Mouse (Mus musculus): ENCODE data around the gene Pitpnm2.
A peak's percentile ranks its signal among the peaks of the same experiment; 100 is the strongest.

Pitpnm2 gene

GRCm38 (mm10) chr5:124149028-124149427, 100.5 kb downstream of the Pitpnm2 start:
- no peak for DNase-seq (ENCODE audit: low read depth, low spot score)

DNA sequence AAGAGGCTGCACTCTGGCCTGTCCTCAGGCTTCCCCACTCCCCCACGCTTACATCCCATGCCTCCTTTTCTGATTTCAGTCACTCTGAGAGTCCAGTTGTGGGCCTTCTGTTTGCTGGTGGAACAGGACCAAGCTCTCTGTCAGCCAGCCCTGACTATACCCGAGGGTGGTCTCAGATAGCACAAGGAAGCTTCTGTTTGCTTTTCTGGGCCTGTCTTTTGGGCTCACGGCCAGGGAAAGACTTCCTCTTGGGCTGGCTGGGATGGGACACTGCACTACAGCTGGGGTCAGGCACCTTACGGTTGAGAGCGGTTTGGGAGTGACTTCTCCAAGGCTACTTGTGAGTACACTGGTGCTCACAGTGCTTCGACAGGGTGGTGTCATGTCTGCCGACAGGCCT, 111.5 kb downstream of the Pitpnm2 start:
- DNase-seq (ENCODE audit: low read depth, low spot score): no peak

DNA sequence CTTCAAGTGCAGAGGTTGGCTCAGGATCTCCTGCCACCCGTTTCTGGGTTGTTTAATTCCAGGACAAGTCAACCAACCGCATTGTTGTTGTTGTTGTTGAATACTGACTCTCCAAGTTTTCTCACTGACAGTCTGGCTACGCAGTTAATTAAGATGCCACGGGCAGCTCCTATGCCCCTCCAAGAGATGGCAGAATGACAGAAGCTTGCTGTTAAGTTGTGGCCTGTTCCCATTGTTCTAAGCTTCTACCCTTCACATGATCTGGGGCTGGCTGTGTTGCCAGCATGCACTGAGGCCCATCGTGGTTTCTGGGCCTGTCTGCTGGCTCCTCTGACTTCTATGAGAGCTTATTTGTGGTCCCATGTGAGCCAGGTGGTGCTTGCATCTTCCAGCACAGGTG, 115.3 kb downstream of the Pitpnm2 start:
- DNase-seq (ENCODE audit: low read depth, low spot score): no peak

- DNase-seq (ENCODE audit: low read depth, low spot score): no peak
Observed at GRCm38 (mm10) chr5:124125093-124125492, 124.5 kb downstream of the Pitpnm2 start.

- DNase-seq (ENCODE audit: low read depth, low spot score): no peak
Observed at GRCm38 (mm10) chr5:124122357-124122756, 127.2 kb downstream of the Pitpnm2 start.

DNA sequence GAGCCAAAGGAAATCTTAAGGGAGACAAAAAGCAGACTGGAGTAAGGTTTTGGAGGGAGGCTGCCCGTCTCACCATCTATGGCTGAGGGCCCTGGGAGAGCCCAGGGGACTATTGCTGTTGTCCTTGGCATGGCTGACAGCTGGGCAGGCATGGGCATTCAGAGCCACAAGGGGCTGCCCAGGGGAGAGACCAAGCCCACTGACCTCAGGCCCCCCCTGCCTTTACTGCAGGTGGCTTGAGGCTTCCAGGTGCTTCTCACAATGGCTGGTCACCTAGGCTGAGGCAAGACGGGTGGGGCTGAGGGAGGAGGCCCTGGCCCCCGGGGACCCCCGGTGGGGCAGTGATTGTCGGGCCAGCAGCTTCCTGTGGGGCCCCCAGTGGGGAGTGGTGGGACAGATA, 130.4 kb downstream of the Pitpnm2 start:
- no peak for DNase-seq (ENCODE audit: low read depth, low spot score)

DNA sequence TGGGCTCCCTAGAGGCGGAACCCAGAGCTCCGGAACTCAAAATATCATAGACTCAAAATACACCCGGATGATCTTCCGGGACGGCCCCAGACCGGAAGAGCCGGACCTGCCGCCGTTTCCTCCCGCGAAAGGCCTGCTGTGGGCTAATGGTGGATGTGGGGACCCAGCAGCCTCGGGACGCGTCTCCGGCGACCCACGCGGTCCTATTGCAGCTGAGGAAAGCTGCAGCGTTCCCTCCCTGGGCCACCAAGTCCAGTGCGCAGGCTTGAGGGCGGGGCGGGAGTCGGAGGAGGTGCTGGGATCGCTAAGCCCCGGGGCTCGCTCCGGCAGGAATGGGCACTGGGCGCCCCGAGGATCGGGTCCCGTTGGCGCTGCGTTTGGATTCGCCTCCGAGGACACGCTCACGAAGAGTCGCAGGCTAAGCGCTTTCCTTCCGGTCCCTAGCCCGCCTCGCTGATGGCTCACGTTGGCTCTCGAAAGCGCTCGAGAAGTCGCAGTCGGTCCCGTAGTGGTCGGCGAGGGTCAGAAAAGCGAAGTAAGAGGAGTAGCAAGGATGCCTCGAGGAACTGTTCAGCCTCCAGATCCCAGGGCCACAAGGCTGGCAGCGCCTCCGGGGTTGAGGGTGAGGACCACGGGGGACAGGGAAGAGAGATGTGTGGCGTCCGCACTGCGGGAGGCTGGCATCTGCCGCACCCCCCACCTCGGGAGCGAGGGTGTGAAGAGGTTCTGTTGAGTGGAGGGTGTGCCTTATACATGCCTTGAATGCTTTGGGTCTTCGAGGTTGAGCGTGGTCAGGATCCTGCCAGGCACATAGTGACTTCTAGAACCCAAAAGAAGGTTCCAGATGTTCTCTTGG, 133.3 kb downstream of the Pitpnm2 start, which contains the start of gene Arl6ip4:
Gene Arl6ip4, plus strand, starts transcription at position 100 of the 856 bp plus-strand sequence.
- DNase-seq (ENCODE audit: low read depth, low spot score): peak; percentile 71

- no peak for DNase-seq (ENCODE audit: low read depth, low spot score)
Observed at GRCm38 (mm10) chr5:124115531-124115930, 134.0 kb downstream of the Pitpnm2 start.

GRCm38 (mm10) chr5:124114276-124115025, 135.1 kb downstream of the Pitpnm2 start:
- DNase-seq (ENCODE audit: low read depth, low spot score): no peak

DNA sequence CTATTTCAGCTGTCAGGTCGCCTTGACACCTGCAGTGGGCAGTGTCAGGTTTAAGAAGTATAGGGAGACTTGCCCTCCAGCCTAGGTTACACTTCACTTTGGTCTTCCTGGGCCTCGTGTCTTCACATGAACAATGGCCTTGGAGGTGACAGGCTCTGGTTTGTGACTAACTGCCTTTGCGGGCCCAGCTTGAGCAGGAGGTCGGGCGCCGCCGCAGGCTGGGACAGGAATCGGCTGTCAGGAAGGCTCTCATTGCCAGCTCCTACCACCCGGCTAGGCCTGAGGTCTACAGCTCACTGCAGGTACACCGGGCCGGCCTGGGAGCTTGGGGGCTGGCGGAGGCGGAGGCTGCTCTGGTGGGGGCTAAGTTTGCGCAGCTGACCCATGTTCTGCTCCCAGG, 136.5 kb downstream of the Pitpnm2 start:
- no peak for DNase-seq (ENCODE audit: low read depth, low spot score)

DNA sequence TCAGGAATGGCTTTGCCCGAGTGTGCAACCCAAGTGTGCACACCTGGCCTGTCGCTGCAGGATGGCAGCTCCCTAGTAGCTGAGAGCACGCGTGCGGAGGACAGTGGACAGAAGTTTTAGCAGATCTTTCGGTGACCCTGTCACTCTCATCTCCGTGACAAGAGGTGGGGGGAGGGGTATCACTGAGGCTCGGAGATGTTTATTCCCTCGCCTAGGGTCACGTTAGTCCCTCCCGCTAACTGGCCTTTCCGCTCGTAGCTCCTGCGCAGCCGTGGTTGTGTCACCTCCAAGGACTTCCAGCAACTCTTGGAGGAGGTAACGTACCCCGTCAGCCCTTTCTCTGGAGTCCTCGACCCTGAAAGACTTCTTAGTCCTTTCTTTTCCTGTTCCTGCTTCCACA, 137.0 kb downstream of the Pitpnm2 start:
- no peak for DNase-seq (ENCODE audit: low read depth, low spot score)

- DNase-seq (ENCODE audit: low read depth, low spot score): peak; percentile 91
Observed at GRCm38 (mm10) chr5:124111742-124112497, 137.6 kb downstream of the Pitpnm2 start, which contains the start of gene Ogfod2. Gene Ogfod2, plus strand, starts transcription at chr5:124112297.

GRCm38 (mm10) chr5:124111077-124111741, 138.4 kb downstream of the Pitpnm2 start:
- no peak for DNase-seq (ENCODE audit: low read depth, low spot score)

DNA sequence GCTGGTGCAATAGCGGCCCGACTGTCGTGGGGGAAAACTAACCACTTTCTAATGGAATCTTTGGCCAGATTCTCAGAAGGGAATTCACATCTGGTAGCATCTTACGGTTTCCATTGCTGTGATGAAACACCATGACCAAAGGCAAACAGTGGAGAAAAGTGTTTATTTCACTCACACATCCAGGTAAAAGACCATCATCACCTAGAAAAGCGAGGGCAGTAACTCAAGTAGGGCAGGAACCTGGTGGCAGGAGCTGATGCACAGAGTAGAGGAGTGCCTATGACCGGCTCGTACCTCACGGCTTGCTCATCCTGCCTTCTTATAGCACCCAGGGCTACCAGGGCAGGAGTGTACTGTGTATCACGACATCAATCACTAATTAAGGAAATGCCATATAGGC, 146.0 kb downstream of the Pitpnm2 start:
- DNase-seq (ENCODE audit: low read depth, low spot score): no peak

DNA sequence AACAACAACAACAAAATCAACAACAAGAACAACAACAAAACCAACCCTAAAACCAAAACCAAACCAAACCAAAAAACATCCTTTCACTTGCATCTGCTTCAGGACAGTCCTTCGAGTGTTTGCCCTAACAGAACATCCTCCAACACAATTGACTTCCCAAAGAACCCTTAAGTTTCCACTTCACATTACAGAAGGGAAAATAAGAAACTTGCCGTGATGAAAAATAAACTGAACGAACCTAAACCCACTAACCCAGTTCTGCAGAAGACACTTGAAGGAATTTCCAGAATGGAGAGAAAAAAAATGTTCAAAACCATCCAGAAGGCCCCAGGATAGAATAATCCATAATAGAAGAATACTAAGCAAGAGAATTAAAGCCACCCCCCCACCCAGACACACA, 146.5 kb downstream of the Pitpnm2 start:
- no peak for DNase-seq (ENCODE audit: low read depth, low spot score)

- DNase-seq (ENCODE audit: low read depth, low spot score): no peak
Observed at GRCm38 (mm10) chr5:124102326-124102725, 147.2 kb downstream of the Pitpnm2 start.

GRCm38 (mm10) chr5:124100128-124101044, 149.2 kb downstream of the Pitpnm2 start:
- no peak for DNase-seq (ENCODE audit: low read depth, low spot score)

DNA sequence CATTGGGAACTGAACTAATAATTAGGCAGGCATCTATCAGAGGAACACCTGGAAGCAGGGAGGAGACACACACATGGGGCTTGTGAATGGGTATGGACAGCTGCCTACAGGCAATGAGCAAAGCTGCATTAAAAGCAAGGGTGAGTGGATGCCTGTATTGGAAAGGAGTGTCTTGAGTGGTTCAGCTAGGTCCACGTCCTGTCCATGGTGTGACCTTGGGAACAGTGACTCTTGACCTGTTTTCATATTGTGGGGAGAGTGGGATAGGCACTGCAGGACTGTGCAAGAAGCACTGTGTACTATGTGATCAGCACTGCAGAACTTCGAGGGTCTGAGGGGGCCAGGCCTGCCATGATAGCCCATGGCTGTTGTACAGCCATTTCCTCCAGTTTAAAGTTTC, 150.6 kb downstream of the Pitpnm2 start:
- DNase-seq (ENCODE audit: low read depth, low spot score): no peak

DNA sequence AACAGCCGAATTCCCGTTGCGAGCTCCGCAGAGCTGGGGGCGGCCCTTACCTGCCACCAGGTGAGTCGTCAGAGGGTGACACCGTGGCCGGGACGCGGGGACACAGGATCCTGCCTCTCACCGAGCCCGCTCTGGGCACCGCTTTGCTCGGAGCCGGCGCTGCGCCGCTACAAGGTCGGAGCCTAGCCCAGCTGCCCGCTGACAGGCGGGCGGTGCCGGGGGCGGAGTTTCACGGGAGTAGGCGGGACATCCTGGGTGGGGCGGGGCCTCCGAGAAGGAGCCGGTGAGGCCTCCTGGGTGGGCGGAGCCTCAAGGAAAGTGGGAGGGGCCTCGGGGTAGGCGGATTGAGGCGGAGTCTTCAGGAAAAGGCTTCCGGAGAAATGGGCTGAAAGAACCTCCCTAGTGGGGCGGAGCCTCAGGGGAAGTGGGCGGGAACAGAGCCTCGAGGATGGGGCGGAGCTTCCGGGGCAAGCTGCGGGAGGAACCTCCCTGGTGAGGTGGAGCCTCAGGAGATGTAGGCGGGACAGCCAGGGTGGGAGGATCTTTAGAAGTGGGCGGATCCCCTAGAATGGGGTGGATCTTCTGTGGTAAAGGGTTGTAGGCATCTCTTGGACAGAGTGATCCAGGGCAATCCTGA, 153.8 kb downstream of the Pitpnm2 start, which contains the start of gene Abcb9:
Gene Abcb9, minus strand, starts transcription at position 203 of the 637 bp plus-strand sequence.
- DNase-seq (ENCODE audit: low read depth, low spot score): peak; percentile 99
